Mouse (Mus musculus) ES-Bruce4 (cell line): ENCODE data around the gene Ifitm6.

Source experiments
- CTCF ChIP-seq: IDR thresholded peaks from one replicate; pipeline ENCODE4 v1.8.1; 2011; ENCODE audit warnings: low read depth, low read length
- POLR2A ChIP-seq: IDR thresholded peaks from one replicate; pipeline ENCODE4 v1.8.1; 2011; ENCODE audit warnings: low read length; ENCODE audit not compliant: insufficient read depth

- TF ChIP-seq CTCF (no peak), POLR2A (no peak)
Measured at GRCm38 (mm10) chr7:141030390-141030789, 12.7 kb upstream of the Ifitm6 start.
